9 mouse cellular contexts compared by ENCODE assay signal in the genomic region with DNA sequence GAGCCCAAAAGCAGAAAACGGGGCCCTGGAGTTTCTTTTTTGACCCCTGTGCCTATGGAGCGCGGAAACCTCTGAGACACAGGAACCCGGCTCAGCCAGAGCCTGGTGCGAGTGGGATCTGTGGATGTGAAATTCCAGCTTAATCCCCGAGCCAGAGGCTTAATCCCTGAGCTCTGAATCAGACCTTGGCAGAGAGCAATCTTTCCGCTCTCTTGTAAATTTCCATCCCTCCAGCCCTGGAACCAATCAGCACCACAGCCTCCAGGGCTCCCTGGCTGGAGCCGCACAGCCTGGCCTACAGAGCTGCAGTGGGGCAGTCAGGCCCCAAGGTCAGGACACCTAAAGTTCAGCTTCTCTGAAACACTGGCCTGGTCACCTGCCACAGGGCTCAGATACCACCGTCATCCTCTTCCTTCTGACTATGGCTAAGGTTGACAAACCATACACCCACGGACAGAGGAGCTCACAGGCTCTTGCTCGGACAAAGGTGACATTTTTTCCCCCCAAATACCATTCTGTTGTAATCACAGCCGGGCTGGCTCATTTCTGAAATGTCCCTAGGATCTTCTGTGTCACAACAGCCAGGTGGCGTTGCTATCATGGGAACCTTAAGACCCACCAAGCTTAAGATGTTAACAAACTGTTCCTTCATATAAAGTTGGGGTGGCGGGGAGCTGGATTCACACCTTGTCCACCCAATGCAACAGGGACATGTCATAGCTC.
A peak's percentile ranks its signal among the peaks of the same experiment; 100 is the strongest.
DNase-seq lines count a peak whose midpoint lies in the region; ATAC-seq and TF ChIP-seq lines count a peak whose summit lies in the region.
"Had no signal": no experiment of that assay in that cellular context is flagged by ENCODE, and none has a peak within 500 bp of the region (broad histone marks: within the 10 kb centered on the region; RNA-seq: fewer than 3 reads in every experiment).

No protein-coding gene starts in this region.

- TF ChIP-seq CTCF in midbrain, postnatal 0 days (IDR thresholded peaks at IDR 0.05), result no peak

- no peaks in the 10 kb centered on the region for H3K4me1 ChIP-seq in brown adipose tissue, adult 24 weeks (ENCODE audit: control insufficient read depth, insufficient read depth, insufficient read length, low read length)
- peaks cover 13% of the 10 kb centered on the region for H3K4me1 ChIP-seq in heart, embryonic 16.5 days (ENCODE audit: control insufficient read depth, insufficient read depth, low read length)
- H3K4me1 ChIP-seq in midbrain, postnatal 0 days (ENCODE audit: insufficient read depth, low read length), result no peaks in the 10 kb centered on the region

- no peaks in the 10 kb centered on the region for H3K27me3 ChIP-seq in heart, embryonic 16.5 days (ENCODE audit: control insufficient read depth, insufficient read depth, low read length)
- H3K27me3 ChIP-seq in midbrain, postnatal 0 days (ENCODE audit: insufficient read depth, low read length), result no peaks in the 10 kb centered on the region

- H3K4me3 ChIP-seq in brown adipose tissue, adult 24 weeks (ENCODE audit: insufficient read depth, low read depth, low read length), result no peak overlapping the region
- H3K4me3 ChIP-seq in heart, embryonic 16.5 days (ENCODE audit: low read length), result no peak overlapping the region
- no peak overlapping the region for H3K4me3 ChIP-seq in midbrain, postnatal 0 days (ENCODE audit: low read depth, low read length)
- H3K4me3 ChIP-seq: erythroblast, embryonic 14.5 days had no signal

- DNase-seq in kidney, adult 18-20 months, result peak; percentile 21
- no peak for DNase-seq in kidney, postnatal 4 days
- DNase-seq in midbrain, postnatal 0 days (ENCODE audit: low spot score), result no peak
- no peak for DNase-seq in right cerebral cortex, adult 18-20 months
- no peak for DNase-seq in cerebellum, postnatal 25 days
- no peak for DNase-seq in spleen, postnatal 10 days (ENCODE audit: low spot score in 2 of 2)

- no peaks in the 10 kb centered on the region for H3K36me3 ChIP-seq in heart, embryonic 16.5 days (ENCODE audit: control insufficient read depth, insufficient read depth)
- H3K36me3 ChIP-seq in midbrain, postnatal 0 days (ENCODE audit: insufficient read depth, low read length), result no peaks in the 10 kb centered on the region

- no peak overlapping the region for H3K9ac ChIP-seq in heart, embryonic 16.5 days (ENCODE audit: low read length)
- no peak overlapping the region for H3K9ac ChIP-seq in midbrain, postnatal 0 days (replicated peaks; ENCODE audit: low read length, poor library complexity, severe bottlenecking)

- peak overlapping the region; percentile 79 for H3K27ac ChIP-seq in brown adipose tissue, adult 24 weeks (replicated peaks; ENCODE audit: low read depth, low read length)
- peak overlapping the region; percentile 6; the same call in 1 of the 2 replicates for H3K27ac ChIP-seq in heart, embryonic 16.5 days (ENCODE audit: low read length)
- no peak overlapping the region for H3K27ac ChIP-seq in midbrain, postnatal 0 days (ENCODE audit: low read depth, low read length)

- 62% methylated on average over 14 of the region's 14 CpGs for WGBS in heart, embryonic 16.5 days
- WGBS in midbrain, postnatal 0 days, result 64% methylated on average over 14 of the region's 14 CpGs

- ATAC-seq in heart, embryonic 16.5 days (replicated peaks; ENCODE audit: extremely low read depth, insufficient read depth, low FRiP score), result peak; percentile 74
- ATAC-seq in midbrain, postnatal 0 days (ENCODE audit: low FRiP score), result 0 out of 2 replicates have a peak, but pooled peaks have one; percentile 13

- no peak overlapping the region for H3K4me2 ChIP-seq in heart, embryonic 16.5 days (ENCODE audit: low read depth, low read length)
- H3K4me2 ChIP-seq in midbrain, postnatal 0 days (ENCODE audit: low read depth, low read length, poor library complexity, severe bottlenecking), result no peak overlapping the region

- H3K9me3 ChIP-seq in heart, embryonic 16.5 days (replicated peaks; ENCODE audit: control insufficient read depth, low read length), result no peaks in the 10 kb centered on the region
- H3K9me3 ChIP-seq in midbrain, postnatal 0 days (ENCODE audit: low read length), result no peaks in the 10 kb centered on the region
